Mouse (Mus musculus): ENCODE results near the gene Olfr813.
"Not testable (repeated sequence)": the region's sequence is repeated elsewhere in the genome, so short reads cannot be mapped to it uniquely, and the experiment has no call there.

Gene Olfr813

GRCm38 (mm10) chr10:129855067-129855466 is at the start of gene Olfr813:
Gene Olfr813 (plus strand): TSS chr10:129855367.
- ChIA-PET POLR2A (no interaction called here), CTCF (no interaction called here)

GRCm38 (mm10) chr10:129845994-129846393 is 9.2 kb upstream of the Olfr813 start, which contains the start of gene Olfr812:
Gene Olfr812 (minus strand): TSS chr10:129846094.
- ChIA-PET CTCF (no interaction called here), POLR2A (no interaction called here)

GRCm38 (mm10) chr10:129847343-129847742 is 7.8 kb upstream of the Olfr813 start:
- CTCF ChIA-PET, result no interaction called here
- POLR2A ChIA-PET, result no interaction called here

- CTCF ChIA-PET, POLR2A ChIA-PET: not testable (repeated sequence)
Measured at GRCm38 (mm10) chr10:129879751-129880150, 24.6 kb downstream of the Olfr813 start, which contains the start of gene Olfr814. Gene Olfr814 (minus strand): TSS chr10:129879851.

- CTCF ChIA-PET, POLR2A ChIA-PET: not testable (repeated sequence)
Measured at GRCm38 (mm10) chr10:129885496-129885895, 30.3 kb downstream of the Olfr813 start.

GRCm38 (mm10) chr10:129885934-129886333 is 30.8 kb downstream of the Olfr813 start:
- ChIA-PET CTCF (no interaction called here), POLR2A (no interaction called here)

- CTCF ChIA-PET, POLR2A ChIA-PET: not testable (repeated sequence)
Measured at GRCm38 (mm10) chr10:129905767-129906166, 50.6 kb downstream of the Olfr813 start, which contains the start of gene Olfr815. Gene Olfr815 (minus strand): TSS chr10:129905867.
